Mouse (Mus musculus) liver, adult 2 months (tissue): ENCODE measurements at regions not wholly inside any gene's neighbourhood (a gene's known extent, or its start where the extent isn't known, plus 50 kb on each side); places are given as distances from the start of the nearest gene placed in this dataset.
A peak's percentile ranks its signal among the peaks of the same experiment; 100 is the strongest.

Experiments used
- DNase-seq: peaks from one replicate; pipeline ENCODE4 v3.0.0-alpha.2; 2011; ENCODE audit warnings: low read depth, low spot score; ENCODE audit errors: extremely low read depth
- H3K27ac ChIP-seq: fragments of 200-500 bp; replicated peaks from 2 replicates; pipeline ENCODE4 v1.5.1; 2012; ENCODE audit warnings: low read depth, mild to moderate bottlenecking, control low read depth, inconsistent platforms, low read length; ENCODE audit not compliant: insufficient read depth
- H3K27me3 ChIP-seq: fragments of 200-500 bp; 2 replicates; pipeline ENCODE4 v1.6.1; 2012; ENCODE audit warnings: mild to moderate bottlenecking, moderate library complexity, low read length, inconsistent platforms; ENCODE audit not compliant: control insufficient read depth, insufficient read depth
- H3K36me3 ChIP-seq: fragments of 200-500 bp; 2 replicates; pipeline ENCODE4 v1.6.1; 2012; ENCODE audit warnings: low read length, inconsistent platforms; ENCODE audit not compliant: control insufficient read depth, insufficient read depth
- H3K4me1 ChIP-seq: fragments of 200-500 bp; 2 replicates; pipeline ENCODE4 v1.6.1; 2011; ENCODE audit warnings: low read length; ENCODE audit not compliant: control insufficient read depth, insufficient read depth
- H3K4me3 ChIP-seq: fragments of 200-500 bp; 2 replicates; pipeline ENCODE4 v1.5.1; 2011; ENCODE audit warnings: low read depth, mild to moderate bottlenecking, control low read depth, low read length, moderate library complexity; ENCODE audit not compliant: insufficient read depth
- H3K79me2 ChIP-seq: fragments of 200-500 bp; 2 replicates; pipeline ENCODE4 v1.6.1; 2012; ENCODE audit warnings: inconsistent platforms, mild to moderate bottlenecking, low read length, moderate library complexity; ENCODE audit not compliant: control insufficient read depth, insufficient read depth
- H3K9ac ChIP-seq: fragments of 200-500 bp; 2 replicates; pipeline ENCODE4 v1.6.1; 2012; ENCODE audit warnings: low read depth, mild to moderate bottlenecking, control low read depth, inconsistent platforms, low read length
- CTCF ChIP-seq: fragments of 200-500 bp; IDR thresholded peaks from 2 replicates; pipeline ENCODE4 v1.5.1; 2011; ENCODE audit warnings: low read depth, low read length, control low read depth
- POLR2A ChIP-seq: fragments of 200-500 bp; IDR thresholded peaks from 2 replicates; pipeline ENCODE4 v1.6.1; 2011; ENCODE audit warnings: low read length, control low read depth; ENCODE audit not compliant: insufficient read depth; ENCODE audit errors: extremely low read depth
- WGBS: fragments of 180-500 bp; shearing (Covaris S2); methylation state at CpG from one replicate; pipeline ENCODE4 v1.1.7; 2018; 5-methylcytosine and 5-hydroxymethylcytosine counted together

- DNase-seq, result no peak
- no peaks in the 10 kb centered on the region for H3K36me3 ChIP-seq
- H3K9ac ChIP-seq, result no peak overlapping the region
- no peak for TF ChIP-seq CTCF
- TF ChIP-seq POLR2A, result no peak
- H3K27me3 ChIP-seq, result no peaks in the 10 kb centered on the region
- WGBS, result 76% methylated on average over 3 of the region's 3 CpGs
- no peak overlapping the region for H3K27ac ChIP-seq
- H3K4me1 ChIP-seq, result no peaks in the 10 kb centered on the region
- H3K79me2 ChIP-seq, result no peaks in the 10 kb centered on the region
- no peak overlapping the region for H3K4me3 ChIP-seq
Observed at GRCm38 (mm10) chr3:54048091-54048670, 107.7 kb upstream of the Trpc4 start.

GRCm38 (mm10) chr3:54027365-54027764 lies 128.5 kb upstream of the Trpc4 start:
- H3K27ac ChIP-seq, result no peak overlapping the region
- no peaks in the 10 kb centered on the region for H3K36me3 ChIP-seq
- no peaks in the 10 kb centered on the region for H3K27me3 ChIP-seq
- DNase-seq, result no peak
- no peaks in the 10 kb centered on the region for H3K4me1 ChIP-seq
- H3K9ac ChIP-seq, result no peak overlapping the region
- H3K79me2 ChIP-seq, result no peaks in the 10 kb centered on the region
- no peak overlapping the region for H3K4me3 ChIP-seq
- no peak for TF ChIP-seq POLR2A
- no peak for TF ChIP-seq CTCF
- WGBS, result 72% methylated on average over 4 of the region's 4 CpGs

- Histone ChIP-seq H3K27me3 (no peaks in the 10 kb centered on the region), H3K4me3 (no peak overlapping the region), H3K36me3 (no peaks in the 10 kb centered on the region), H3K79me2 (no peaks in the 10 kb centered on the region), H3K4me1 (no peaks in the 10 kb centered on the region), H3K27ac (no peak overlapping the region), H3K9ac (no peak overlapping the region)
- DNase-seq, result peak; percentile 73
- WGBS, result 70% methylated on average over 4 of the region's 4 CpGs
- TF ChIP-seq CTCF (no peak), POLR2A (no peak)
Observed at GRCm38 (mm10) chr3:54020196-54020595, 135.6 kb upstream of the Trpc4 start.

- no peaks in the 10 kb centered on the region for H3K79me2 ChIP-seq
- H3K27ac ChIP-seq, result no peak overlapping the region
- no peak for TF ChIP-seq POLR2A
- TF ChIP-seq CTCF, result no peak
- H3K4me1 ChIP-seq, result no peaks in the 10 kb centered on the region
- no peaks in the 10 kb centered on the region for H3K27me3 ChIP-seq
- no peak overlapping the region for H3K4me3 ChIP-seq
- H3K9ac ChIP-seq, result no peak overlapping the region
- H3K36me3 ChIP-seq, result no peaks in the 10 kb centered on the region
- DNase-seq, result no peak
- WGBS, result 44% methylated on average over 4 of the region's 4 CpGs
Observed at GRCm38 (mm10) chr3:54017943-54018649, 137.7 kb upstream of the Trpc4 start.

GRCm38 (mm10) chr3:54016877-54017276 lies 139.0 kb upstream of the Trpc4 start:
- 91% methylated on average over 5 of the region's 5 CpGs for WGBS
- Histone ChIP-seq H3K4me1 (no peaks in the 10 kb centered on the region), H3K27me3 (no peaks in the 10 kb centered on the region), H3K36me3 (no peaks in the 10 kb centered on the region), H3K9ac (no peak overlapping the region), H3K4me3 (no peak overlapping the region), H3K79me2 (no peaks in the 10 kb centered on the region), H3K27ac (no peak overlapping the region)
- no peak for DNase-seq
- TF ChIP-seq CTCF (no peak), POLR2A (no peak)

- Histone ChIP-seq H3K36me3 (no peaks in the 10 kb centered on the region), H3K27ac (no peak overlapping the region), H3K79me2 (no peaks in the 10 kb centered on the region), H3K9ac (no peak overlapping the region), H3K4me1 (no peaks in the 10 kb centered on the region), H3K27me3 (no peaks in the 10 kb centered on the region), H3K4me3 (no peak overlapping the region)
- no peak for TF ChIP-seq POLR2A
- no peak for TF ChIP-seq CTCF
- WGBS, result 87% methylated on average over 2 of the region's 2 CpGs
- no peak for DNase-seq
Observed at GRCm38 (mm10) chr3:54011016-54011415, 144.8 kb upstream of the Trpc4 start.
